In the genomic region with DNA sequence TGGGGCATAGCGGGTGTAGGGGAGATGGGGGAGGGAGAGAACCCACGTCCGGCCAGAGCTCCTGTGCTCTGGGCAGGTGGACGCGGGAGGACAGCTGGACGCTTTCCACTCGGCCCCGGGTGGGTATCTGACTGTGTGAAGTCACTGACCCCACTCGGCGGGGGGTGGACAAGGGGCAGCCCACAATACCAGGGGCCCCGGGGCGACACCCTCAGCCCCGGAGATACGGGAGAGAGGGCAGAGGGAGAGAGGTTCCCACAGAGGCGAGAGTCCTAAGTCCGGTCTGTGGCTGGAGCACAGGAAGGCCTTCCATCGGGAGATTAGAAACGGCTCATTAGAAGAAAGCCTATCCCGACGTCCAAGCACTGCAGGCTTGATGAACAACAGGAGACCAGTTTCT, we compare ENCODE assay signal across 16 mouse cellular contexts.
"Had no signal": no experiment of that assay in that cellular context is flagged by ENCODE, and none has a peak within 500 bp of the region (broad histone marks: within the 10 kb centered on the region; RNA-seq: fewer than 3 reads in every experiment).

No protein-coding gene starts in this region.

- ATAC-seq: liver, postnatal 0 days had no signal

- DNase-seq: kidney, adult 18-20 months; kidney, postnatal 25 days; liver; liver, embryonic 13.5 days; liver, postnatal 0 days; lung, postnatal 14 days; thymus, adult 2 months; thymus, postnatal 25 days had no signal

- H3K9me3 ChIP-seq: hindbrain, embryonic 15.5 days; limb, embryonic 12.5 days; liver, embryonic 13.5 days; lung, embryonic 15.5 days; megakaryocyte, embryonic 14.5 days; neural tube, embryonic 15.5 days had no signal

- H3K4me2 ChIP-seq: hindbrain, embryonic 15.5 days; limb, embryonic 12.5 days; liver, embryonic 13.5 days; lung, embryonic 15.5 days; midbrain, embryonic 11.5 days; neural tube, embryonic 15.5 days had no signal

- H3K4me3 ChIP-seq: hindbrain, embryonic 15.5 days; left cerebral cortex, adult 2 months; limb, embryonic 12.5 days; liver, embryonic 13.5 days; lung, embryonic 15.5 days; megakaryocyte, embryonic 14.5 days; neural tube, embryonic 15.5 days had no signal

- H3K9ac ChIP-seq: hindbrain, embryonic 15.5 days; limb, embryonic 12.5 days; liver, embryonic 13.5 days; liver, postnatal 0 days; lung, embryonic 15.5 days; neural tube, embryonic 15.5 days had no signal

- H3K36me3 ChIP-seq: hindbrain, embryonic 15.5 days; limb, embryonic 12.5 days; liver, embryonic 13.5 days; lung, embryonic 15.5 days; neural tube, embryonic 15.5 days had no signal

- H3K4me1 ChIP-seq: liver, embryonic 13.5 days had no signal

- H3K27ac ChIP-seq: hindbrain, embryonic 15.5 days; limb, embryonic 12.5 days; liver, embryonic 13.5 days; lung, embryonic 15.5 days; macrophage; neural tube, embryonic 15.5 days had no signal
